Mouse (Mus musculus) testis, adult 2 months (tissue): ENCODE data around the gene Cdr2.
"Not testable (repeated sequence)": the region's sequence is repeated elsewhere in the genome, so short reads cannot be mapped to it uniquely, and the experiment has no call there.

Experiments
- CTCF ChIP-seq: fragments of 200-500 bp; IDR thresholded peaks from 2 replicates; pipeline ENCODE4 v1.5.1; 2012; ENCODE audit warnings: low read depth, mild to moderate bottlenecking, inconsistent platforms, low read length, moderate library complexity; ENCODE audit not compliant: control insufficient read depth, insufficient read depth, insufficient replicate concordance
- POLR2A ChIP-seq: fragments of 200-500 bp; IDR thresholded peaks from 2 replicates; pipeline ENCODE4 v1.6.1; 2012; ENCODE audit warnings: low read depth, mild to moderate bottlenecking, inconsistent platforms, low read length, moderate library complexity; ENCODE audit not compliant: control insufficient read depth

- TF ChIP-seq CTCF, POLR2A: not testable (repeated sequence)
Observed at GRCm38 (mm10) chr7:120953591-120953990, 28.5 kb downstream of the Cdr2 start.
